Mouse (Mus musculus) macrophage (primary cell): ENCODE data around the gene Anks1b. TPM values are rescaled to one million over a fixed set of nuclear protein-coding genes. Genes with fewer than 3 reads are reported as not detected.

Source experiments
- H3K27ac ChIP-seq: fragments of 350-480 bp; formaldehyde crosslinking; 2 replicates; pipeline ENCODE4 v1.9.0; 2021
- H3K36me3 ChIP-seq: fragments of 350-480 bp; formaldehyde crosslinking; 2 replicates; pipeline ENCODE4 v1.9.0; 2021; ENCODE audit errors: inconsistent target
- H3K4me3 ChIP-seq: fragments of 350-480 bp; formaldehyde crosslinking; 2 replicates; pipeline ENCODE4 v1.9.0; 2021; ENCODE audit errors: inconsistent target
- H3K79me2 ChIP-seq: fragments of 350-480 bp; formaldehyde crosslinking; 2 replicates; pipeline ENCODE4 v1.9.0; 2021; ENCODE audit errors: inconsistent target
- WGBS: methylation state at CpG from one replicate; pipeline ENCODE4 v1.1.7; 2026; ENCODE audit warnings: inconsistent platforms; ENCODE audit not compliant: missing documents; 5-methylcytosine and 5-hydroxymethylcytosine counted together
- polyA plus RNA-seq: library from polyadenylated mRNA; stranded (reverse); fragments of 250-400 nt; gene quantifications from 3 replicates; pipeline ENCODE4 v1.2.4, GENCODE M21; 2018; ENCODE audit warnings: inconsistent platforms

Gene Anks1b
- polyA plus RNA-seq, 1 experiment from 2014 or later = not detected

DNA sequence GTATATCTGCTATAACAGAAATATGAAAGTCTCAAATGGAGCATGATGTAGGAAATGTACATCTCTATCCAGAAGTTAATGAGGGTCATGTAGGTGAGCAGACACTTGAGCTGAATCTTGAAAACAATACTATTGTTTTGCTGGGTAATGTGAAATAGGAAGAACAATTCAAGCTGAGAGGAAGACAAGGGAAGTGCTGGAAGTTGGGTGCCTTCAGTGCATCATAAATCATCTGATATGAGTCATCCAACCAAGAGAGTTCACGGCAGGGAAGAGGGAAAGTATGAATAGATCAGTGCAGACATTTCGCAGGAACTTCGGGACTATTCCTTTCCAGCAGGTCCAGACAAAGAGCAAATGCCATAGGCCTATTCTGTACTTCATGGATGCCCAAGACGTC is 567.7 kb downstream of the Anks1b start:
- Histone ChIP-seq H3K4me3 (no peak overlapping the region), H3K27ac (no peak overlapping the region), H3K36me3 (no peaks in the 10 kb centered on the region), H3K79me2 (no peaks in the 10 kb centered on the region)
- 53% methylated on average over 4 of the region's 4 CpGs for WGBS

DNA sequence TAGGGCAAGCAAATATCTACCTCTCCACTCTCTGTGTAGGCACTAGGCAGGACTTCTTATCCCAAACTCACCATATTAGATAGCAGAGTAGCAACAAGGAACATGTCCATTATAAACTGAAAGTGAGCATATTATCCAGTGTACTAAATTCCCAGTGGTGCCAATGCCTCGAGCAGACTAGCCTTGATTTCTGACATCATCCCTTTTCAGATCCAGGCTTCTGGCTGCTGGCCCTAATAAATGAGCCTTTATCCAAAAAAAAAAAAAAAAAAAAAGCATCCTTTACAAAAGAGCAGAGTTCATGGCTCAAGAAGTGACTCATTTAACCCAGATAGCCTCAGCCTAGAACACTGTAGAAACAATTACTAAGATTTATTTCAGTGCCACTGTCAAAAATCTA is 568.3 kb downstream of the Anks1b start:
- H3K36me3 ChIP-seq = no peaks in the 10 kb centered on the region
- WGBS = 64% methylated on average over 1 of the region's 1 CpGs
- H3K79me2 ChIP-seq = no peaks in the 10 kb centered on the region
- H3K4me3 ChIP-seq = no peak overlapping the region
- H3K27ac ChIP-seq = no peak overlapping the region

DNA sequence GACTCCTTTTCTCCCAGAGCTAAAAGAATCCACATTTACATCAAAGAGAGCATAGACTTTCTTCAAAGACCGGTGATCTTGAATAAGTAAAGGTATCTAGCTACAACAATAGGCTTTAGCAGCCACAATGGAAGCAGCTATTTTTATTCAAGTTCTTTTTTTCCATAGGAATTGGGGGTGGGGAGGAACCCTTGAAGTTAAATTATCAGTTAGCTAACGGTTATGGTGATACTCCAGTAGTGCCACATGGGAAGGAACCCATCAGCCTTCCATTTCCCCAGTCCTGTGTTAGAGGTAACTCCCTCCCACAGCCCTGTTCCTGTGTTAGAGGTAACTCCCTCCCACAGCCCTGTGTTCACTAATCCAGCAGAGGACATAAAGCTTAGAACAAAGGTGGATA is 591.6 kb downstream of the Anks1b start:
- Histone ChIP-seq H3K4me3 (no peak overlapping the region), H3K79me2 (no peaks in the 10 kb centered on the region), H3K27ac (no peak overlapping the region), H3K36me3 (no peaks in the 10 kb centered on the region)
- 90% methylated on average over 2 of the region's 2 CpGs for WGBS

DNA sequence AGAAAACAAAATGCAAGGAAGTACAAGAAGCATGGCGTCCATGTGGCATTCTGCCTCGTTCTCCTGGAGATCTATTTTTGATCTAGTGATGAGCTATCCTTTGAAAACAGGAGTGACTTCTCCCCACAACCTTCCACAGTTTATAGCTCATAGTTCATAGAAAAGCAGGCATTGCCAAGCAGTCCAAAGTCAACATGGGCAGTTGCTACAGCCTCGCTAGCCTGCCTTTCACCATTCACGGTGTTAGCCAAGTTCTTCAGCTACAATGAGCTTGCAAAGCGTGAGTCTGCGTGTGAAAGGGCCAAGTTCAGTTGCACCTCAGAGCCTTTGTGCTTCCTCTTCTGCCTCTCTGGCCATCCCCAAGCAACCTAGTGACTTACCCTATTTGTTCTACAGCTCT is 592.1 kb downstream of the Anks1b start:
- no peak overlapping the region for H3K27ac ChIP-seq
- no peak overlapping the region for H3K4me3 ChIP-seq
- H3K36me3 ChIP-seq = no peaks in the 10 kb centered on the region
- H3K79me2 ChIP-seq = no peaks in the 10 kb centered on the region
- WGBS = 92% methylated on average over 6 of the region's 6 CpGs

DNA sequence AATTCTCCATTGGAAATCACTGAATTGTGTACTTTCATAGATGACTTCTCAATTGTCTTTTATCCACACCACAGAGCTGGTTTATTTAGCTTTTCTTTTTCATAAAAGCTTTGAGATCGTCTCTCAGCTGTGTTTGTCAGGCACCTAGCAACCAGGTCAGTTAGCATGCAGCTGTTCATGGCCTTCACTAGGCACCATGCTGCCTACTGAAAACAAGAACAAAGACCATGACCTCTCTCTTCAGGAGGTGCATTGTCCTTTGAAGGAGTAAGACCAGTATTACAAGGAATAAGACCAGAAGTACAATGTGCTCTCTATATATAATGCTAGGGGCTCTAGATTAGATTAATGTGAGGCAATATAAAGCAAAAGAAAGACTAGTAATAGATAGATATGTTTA is 594.2 kb downstream of the Anks1b start:
- Histone ChIP-seq H3K27ac (no peak overlapping the region), H3K36me3 (no peaks in the 10 kb centered on the region), H3K79me2 (no peaks in the 10 kb centered on the region), H3K4me3 (no peak overlapping the region)
- WGBS = 85% methylated on average over 1 of the region's 1 CpGs

DNA sequence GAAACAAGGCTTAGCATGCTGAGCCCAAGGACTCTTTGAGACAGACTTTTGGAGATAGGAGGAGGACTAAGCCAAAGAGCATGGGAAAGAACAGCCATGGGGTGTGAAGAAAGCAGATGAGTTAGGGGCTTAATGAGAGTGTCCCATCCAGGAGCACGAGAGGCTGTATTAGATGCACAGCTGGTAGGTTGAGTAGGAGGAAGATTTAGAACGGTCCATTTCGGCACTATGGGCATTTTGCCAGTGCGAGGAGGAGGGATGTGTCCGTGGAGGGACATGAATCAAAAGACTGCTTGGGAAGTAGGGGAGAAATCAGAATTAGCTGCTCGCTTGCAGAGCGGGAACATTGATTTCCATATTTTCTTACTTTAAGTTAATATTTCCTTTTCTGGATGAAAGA is 620.1 kb downstream of the Anks1b start:
- Histone ChIP-seq H3K4me3 (no peak overlapping the region), H3K36me3 (no peaks in the 10 kb centered on the region), H3K79me2 (no peaks in the 10 kb centered on the region), H3K27ac (no peak overlapping the region)
- WGBS = 84% methylated on average over 7 of the region's 7 CpGs

DNA sequence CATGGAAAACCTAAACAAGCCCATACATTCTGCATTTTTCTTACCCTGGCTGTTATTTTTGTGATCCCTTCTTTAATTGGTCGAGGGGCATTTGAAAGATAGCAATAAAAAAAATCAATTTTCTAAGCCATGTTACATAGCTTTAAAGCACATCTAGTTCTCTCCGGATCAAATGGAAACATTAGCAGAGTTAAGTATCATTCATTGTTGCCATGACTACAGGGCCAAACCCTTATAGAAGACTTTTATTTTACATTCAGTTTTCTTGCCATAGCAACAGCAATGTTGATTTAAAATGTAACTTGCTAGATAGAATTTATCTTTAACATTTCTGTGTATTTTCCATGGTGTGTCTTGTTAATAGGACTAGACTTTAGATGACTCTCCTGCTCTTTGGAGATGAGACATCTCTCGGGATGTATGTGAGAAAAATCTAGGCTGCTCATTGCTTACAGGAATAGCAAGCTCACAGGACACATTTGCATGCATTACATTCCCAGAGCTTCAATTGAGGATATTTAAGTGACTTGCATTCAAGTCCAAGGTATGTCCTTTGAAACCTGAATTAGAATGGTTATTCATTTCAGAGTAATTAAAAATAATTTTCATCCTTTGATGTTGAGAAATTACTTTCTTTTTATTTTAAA is 620.8 kb downstream of the Anks1b start:
- Histone ChIP-seq H3K79me2 (no peaks in the 10 kb centered on the region), H3K36me3 (no peaks in the 10 kb centered on the region), H3K27ac (no peak overlapping the region), H3K4me3 (no peak overlapping the region)
- 74% methylated on average over 3 of the region's 3 CpGs for WGBS

DNA sequence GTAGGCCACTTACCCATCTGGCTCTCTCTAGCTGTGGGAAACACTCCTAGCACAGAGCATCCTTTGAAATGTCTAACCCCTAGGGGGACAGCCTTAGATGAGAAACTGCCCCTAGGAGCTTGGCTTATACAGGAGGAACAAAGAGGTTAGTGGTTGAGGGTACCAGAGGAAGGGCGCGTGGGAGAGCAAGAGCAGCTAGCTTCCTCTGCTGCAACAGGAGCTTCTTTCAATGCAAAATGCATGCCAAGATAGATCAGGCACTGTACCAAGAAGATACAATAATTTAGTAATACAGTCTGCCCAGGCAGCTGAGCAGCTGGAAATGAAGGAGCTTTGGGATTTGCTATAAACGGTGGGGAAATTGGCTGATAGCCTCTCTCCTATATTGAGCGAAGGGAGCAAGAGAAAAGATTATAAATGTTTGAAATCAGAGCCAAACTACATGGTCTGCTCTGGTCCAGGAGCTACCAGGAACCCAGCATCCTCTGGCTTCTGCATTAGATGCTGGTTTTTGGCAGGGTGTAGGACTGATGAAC is 621.7 kb downstream of the Anks1b start:
- Histone ChIP-seq H3K36me3 (no peaks in the 10 kb centered on the region), H3K4me3 (no peak overlapping the region), H3K79me2 (no peaks in the 10 kb centered on the region), H3K27ac (no peak overlapping the region)
- WGBS = 87% methylated on average over 4 of the region's 4 CpGs

DNA sequence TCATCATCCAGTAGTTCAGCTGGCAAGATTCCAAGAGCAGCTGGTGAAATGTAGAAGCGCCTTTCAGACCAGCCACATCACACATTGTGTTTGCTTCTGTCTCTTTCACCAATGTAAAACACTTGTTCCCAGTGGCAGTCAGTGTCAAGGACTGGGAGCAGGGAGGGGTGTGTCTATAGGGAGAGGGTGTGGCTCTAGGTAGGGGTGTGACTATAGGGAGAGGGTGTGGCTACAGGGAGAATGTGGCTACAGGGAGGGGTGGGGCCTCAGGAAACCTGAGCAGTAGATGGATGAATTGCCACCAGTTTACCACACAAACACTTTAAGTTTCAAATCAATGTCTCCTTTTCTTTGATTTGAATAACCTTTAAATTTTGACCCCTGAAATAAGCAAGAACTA is 634.3 kb downstream of the Anks1b start:
- H3K79me2 ChIP-seq = no peaks in the 10 kb centered on the region
- H3K27ac ChIP-seq = no peak overlapping the region
- no peak overlapping the region for H3K4me3 ChIP-seq
- H3K36me3 ChIP-seq = no peaks in the 10 kb centered on the region
- WGBS = 67% methylated on average over 1 of the region's 1 CpGs

DNA sequence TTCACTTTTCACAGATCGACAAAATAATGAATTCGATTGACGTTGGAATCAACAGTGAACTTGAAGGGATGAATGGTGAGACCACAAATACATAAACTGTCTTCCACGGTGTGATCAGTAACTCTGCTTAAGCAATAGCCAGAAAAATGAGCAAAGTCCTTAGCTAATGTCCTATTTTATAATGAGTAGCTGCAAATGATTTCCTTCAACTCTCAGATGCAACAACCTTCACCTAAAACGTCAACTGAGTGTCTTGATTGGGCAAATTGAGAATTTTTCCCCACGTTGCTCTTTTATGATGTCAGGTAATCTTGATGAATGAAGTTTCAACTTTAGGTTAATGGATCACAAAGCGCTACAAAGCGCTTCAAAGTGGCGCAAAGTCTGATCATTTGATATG is 639.5 kb downstream of the Anks1b start:
- 92% methylated on average over 9 of the region's 9 CpGs for WGBS
- no peaks in the 10 kb centered on the region for H3K79me2 ChIP-seq
- H3K27ac ChIP-seq = no peak overlapping the region

DNA sequence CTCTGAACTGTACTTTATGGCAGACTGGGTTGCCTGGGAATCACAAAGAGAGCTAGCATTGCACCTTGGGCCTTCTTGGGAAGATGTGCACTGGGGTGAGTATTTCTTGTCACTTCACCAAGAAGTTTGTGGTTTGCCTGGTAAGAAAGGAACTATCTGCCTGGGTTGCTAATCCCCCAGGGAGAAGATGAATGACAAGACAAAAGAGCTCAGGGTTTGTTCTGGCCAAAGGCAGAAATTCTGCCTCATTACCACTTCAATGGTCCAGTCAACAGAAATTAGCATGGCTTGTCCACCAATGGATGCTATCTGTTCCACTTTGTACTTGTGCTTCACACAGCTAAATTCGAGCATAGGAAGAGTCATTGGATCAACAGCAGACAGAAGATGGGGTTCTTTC is 658.5 kb downstream of the Anks1b start:
- Histone ChIP-seq H3K36me3 (no peaks in the 10 kb centered on the region), H3K79me2 (no peaks in the 10 kb centered on the region), H3K4me3 (no peak overlapping the region), H3K27ac (no peak overlapping the region)
- WGBS = 65% methylated on average over 1 of the region's 1 CpGs

More for the DNA sequence above, 639.5 kb downstream of the Anks1b start:
- Histone ChIP-seq H3K36me3 (no peaks in the 10 kb centered on the region), H3K4me3 (no peak overlapping the region)

DNA sequence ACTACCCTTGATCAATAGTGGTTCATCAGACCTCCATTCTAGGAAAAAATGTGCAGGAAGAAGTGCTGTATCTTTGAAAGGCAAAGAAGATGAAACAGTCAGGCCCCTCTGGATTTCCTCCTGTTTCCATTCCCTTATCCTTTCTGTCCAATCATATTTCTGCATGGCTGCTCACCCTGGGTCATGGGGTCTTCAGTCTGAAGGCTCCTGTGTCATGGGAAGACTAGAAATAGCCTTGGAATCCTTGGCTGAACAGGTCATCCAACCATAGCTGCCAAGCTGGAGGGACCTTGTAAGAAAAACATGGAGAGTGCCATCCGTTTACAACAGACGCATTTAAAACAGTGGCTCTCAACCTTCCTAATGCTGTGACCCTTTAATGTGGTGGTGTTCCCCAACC is 662.1 kb downstream of the Anks1b start:
- Histone ChIP-seq H3K36me3 (no peaks in the 10 kb centered on the region), H3K27ac (no peak overlapping the region), H3K79me2 (no peaks in the 10 kb centered on the region), H3K4me3 (no peak overlapping the region)
- WGBS = 97% methylated on average over 2 of the region's 2 CpGs

DNA sequence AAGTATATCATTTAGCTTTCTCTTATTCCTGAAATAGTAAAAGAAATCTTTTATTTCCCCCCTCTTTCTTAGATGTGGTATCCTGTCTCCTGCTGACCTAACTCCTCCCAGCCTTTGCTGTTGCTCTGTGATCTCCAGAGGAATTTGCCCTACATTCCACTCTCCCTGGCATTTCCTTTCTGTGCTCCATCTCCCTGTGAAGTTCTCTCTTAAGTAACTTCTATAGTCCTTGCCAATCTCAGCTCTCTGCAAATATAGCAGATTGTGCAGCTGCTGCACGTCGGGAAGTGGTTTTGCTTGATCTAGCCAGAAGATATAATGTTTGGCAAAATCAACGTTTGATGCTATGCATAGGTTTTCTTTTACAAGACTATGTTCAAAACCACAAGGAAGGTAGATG is 673.3 kb downstream of the Anks1b start:
- WGBS = 23% methylated on average over 3 of the region's 3 CpGs
- Histone ChIP-seq H3K79me2 (no peaks in the 10 kb centered on the region), H3K27ac (no peak overlapping the region), H3K4me3 (no peak overlapping the region), H3K36me3 (no peaks in the 10 kb centered on the region)

DNA sequence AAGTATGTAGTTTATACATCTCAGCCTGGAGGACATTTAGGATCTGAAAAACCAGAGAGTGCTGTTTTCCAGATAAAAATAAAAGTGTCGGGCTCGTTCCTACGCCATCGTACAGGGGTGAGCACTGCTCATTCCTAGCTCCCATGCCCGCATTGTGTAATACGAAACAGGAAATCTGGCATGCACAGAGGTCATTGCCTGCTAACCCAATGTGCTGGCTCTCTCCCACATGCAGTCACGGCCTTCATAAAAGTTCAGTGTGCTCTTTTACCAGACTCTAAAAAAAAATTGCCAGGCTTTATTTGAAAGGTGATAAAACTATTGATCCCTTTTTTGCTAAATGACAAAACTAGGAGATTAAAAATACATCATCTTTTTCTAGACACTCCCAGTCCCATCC is 689.6 kb downstream of the Anks1b start:
- 85% methylated on average over 7 of the region's 7 CpGs for WGBS
- no peak overlapping the region for H3K27ac ChIP-seq
- H3K79me2 ChIP-seq = no peaks in the 10 kb centered on the region
- no peaks in the 10 kb centered on the region for H3K36me3 ChIP-seq
- H3K4me3 ChIP-seq = no peak overlapping the region

DNA sequence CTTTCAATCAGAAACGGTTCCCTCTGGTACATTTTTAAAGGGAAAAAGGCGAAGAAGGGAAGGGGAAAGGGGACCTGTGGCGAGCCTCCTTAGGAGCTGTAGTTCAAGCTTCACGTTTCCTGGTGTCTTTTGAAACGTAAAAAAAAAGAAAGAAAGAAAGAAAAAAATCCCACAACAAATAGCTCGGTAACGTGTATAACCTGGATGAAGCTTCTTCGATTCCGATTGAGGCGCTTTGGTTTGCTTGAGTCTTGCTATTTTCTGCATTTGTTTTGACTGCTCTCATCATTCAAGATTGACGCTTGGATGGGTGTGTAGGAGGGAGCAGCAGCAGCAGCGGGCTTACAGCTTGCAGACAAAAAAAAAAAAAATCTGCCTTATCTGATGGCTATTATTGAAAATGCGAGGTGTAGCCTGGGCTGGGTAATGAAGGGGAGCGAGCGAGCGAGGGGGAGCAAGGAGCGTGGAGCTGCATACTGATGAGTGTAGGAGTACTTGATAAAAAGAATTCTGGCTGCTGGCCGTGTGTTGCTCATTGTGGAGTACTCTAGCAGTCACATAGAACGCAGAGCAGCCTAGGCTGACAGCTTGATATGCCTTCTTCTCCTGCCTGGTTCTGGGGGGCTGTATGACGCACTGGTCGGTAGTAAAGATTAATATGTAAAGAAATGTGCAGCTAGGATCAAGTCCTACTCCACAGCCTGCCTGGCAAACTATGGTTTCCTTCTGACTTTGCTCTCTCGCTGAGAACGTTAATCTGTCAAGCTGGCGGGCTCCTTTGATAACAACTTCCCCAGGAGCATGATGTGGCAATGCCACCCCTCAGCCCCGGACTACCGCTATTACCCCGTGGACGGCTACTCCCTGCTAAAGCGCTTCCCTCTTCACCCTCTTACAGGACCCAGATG is 703.1 kb downstream of the Anks1b start:
- 25% methylated on average over 27 of the region's 29 CpGs for WGBS
- Histone ChIP-seq H3K27ac (no peak overlapping the region), H3K79me2 (no peaks in the 10 kb centered on the region), H3K4me3 (no peak overlapping the region), H3K36me3 (no peaks in the 10 kb centered on the region)
